Mouse (Mus musculus) limb, embryonic 15.5 days (tissue): ENCODE data around the gene Fam189a1. TPM values are rescaled to one million over a fixed set of nuclear protein-coding genes. Genes with fewer than 3 reads are reported as not detected.

Experiments used
- ATAC-seq: fragments of 200-750 bp; cut with Nextera tagmentation; 2 replicates; pipeline ENCODE4 v1.8.0; 2017; ENCODE audit warnings: low read depth, moderate TSS enrichment; ENCODE audit not compliant: insufficient number of reproducible peaks, low FRiP score, low TSS enrichment
- H3K27ac ChIP-seq: fragments of 300-500 bp; sonication (generic); 2 replicates; pipeline ENCODE4 v1.5.1; 2015; ENCODE audit warnings: moderate library complexity, mild to moderate bottlenecking, inconsistent platforms
- H3K27me3 ChIP-seq: fragments of 300-500 bp; sonication (generic); 2 replicates; pipeline ENCODE4 v1.6.1; 2015; ENCODE audit warnings: inconsistent platforms
- H3K36me3 ChIP-seq: fragments of 300-500 bp; sonication (generic); 2 replicates; pipeline ENCODE4 v1.6.1; 2015; ENCODE audit warnings: inconsistent platforms
- H3K4me1 ChIP-seq: fragments of 300-500 bp; sonication (generic); 2 replicates; pipeline ENCODE4 v1.6.1; 2015; ENCODE audit warnings: inconsistent platforms
- H3K4me2 ChIP-seq: fragments of 300-500 bp; sonication (generic); 2 replicates; pipeline ENCODE4 v1.6.1; 2015; ENCODE audit warnings: mild to moderate bottlenecking, inconsistent platforms
- H3K4me3 ChIP-seq: fragments of 300-500 bp; sonication (generic); 2 replicates; pipeline ENCODE4 v1.5.1; 2015; ENCODE audit warnings: mild to moderate bottlenecking, inconsistent platforms
- H3K9ac ChIP-seq: fragments of 300-500 bp; sonication (generic); 2 replicates; pipeline ENCODE4 v1.6.1; 2015; ENCODE audit warnings: inconsistent platforms
- H3K9me3 ChIP-seq: fragments of 300-500 bp; sonication (generic); 2 replicates; pipeline ENCODE4 v1.6.1; 2016; ENCODE audit warnings: inconsistent platforms
- WGBS: fragments of 180-500 bp; shearing (Covaris S2); methylation state at CpG from one replicate; pipeline ENCODE4 v1.1.7; 2015; 5-methylcytosine and 5-hydroxymethylcytosine counted together
- polyA plus RNA-seq: library from polyadenylated mRNA; unstranded; fragments of >200 nt; fragmentation: Nextera tagmentation; extraction: Ambion mirVana; gene quantifications from 2 replicates; pipeline ENCODE4 v1.2.1, GENCODE M21; 2015

Fam189a1 gene
- polyA plus RNA-seq, 1 experiment from 2014 or later: 4.9 TPM

DNA sequence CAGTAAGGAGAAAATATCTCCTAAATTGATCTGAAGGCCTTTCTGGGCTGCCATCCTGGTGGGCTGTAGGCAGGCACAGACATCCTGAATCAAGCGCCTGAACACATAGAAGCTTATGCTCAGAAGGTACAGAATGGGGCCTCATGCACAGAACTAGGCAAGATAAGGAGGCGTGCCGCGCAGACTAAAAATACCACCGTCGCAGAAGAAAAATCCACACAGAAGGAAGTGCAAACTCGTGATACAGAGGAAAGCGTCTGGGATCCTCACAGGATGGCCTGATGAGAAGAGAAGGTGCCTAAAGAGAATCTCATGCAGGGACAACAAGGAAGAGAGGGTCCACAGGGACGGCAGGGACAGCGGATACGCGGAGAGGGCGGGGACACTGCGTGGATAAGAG is 58.7 kb downstream of the Fam189a1 start:
- H3K9ac ChIP-seq: no peak overlapping the region
- H3K27ac ChIP-seq: no peak overlapping the region
- ATAC-seq: no peak
- no peaks in the 10 kb centered on the region for H3K27me3 ChIP-seq
- WGBS: 91% methylated on average over 14 of the region's 14 CpGs
- H3K9me3 ChIP-seq: no peaks in the 10 kb centered on the region
- no peaks in the 10 kb centered on the region for H3K36me3 ChIP-seq
- no peak overlapping the region for H3K4me3 ChIP-seq
- H3K4me2 ChIP-seq: no peak overlapping the region
- no peaks in the 10 kb centered on the region for H3K4me1 ChIP-seq

- Histone ChIP-seq H3K27me3 (no peaks in the 10 kb centered on the region), H3K9me3 (no peaks in the 10 kb centered on the region), H3K4me3 (no peak overlapping the region), H3K4me1 (no peaks in the 10 kb centered on the region), H3K4me2 (no peak overlapping the region), H3K27ac (no peak overlapping the region), H3K36me3 (no peaks in the 10 kb centered on the region), H3K9ac (no peak overlapping the region)
- 50% methylated on average over 5 of the region's 5 CpGs for WGBS
- peak; percentile 50; the same call in 1 of the 2 replicates for ATAC-seq
These were observed 60.7 kb downstream of the Fam189a1 start for GRCm38 (mm10) chr7:65095631-65096107.

DNA sequence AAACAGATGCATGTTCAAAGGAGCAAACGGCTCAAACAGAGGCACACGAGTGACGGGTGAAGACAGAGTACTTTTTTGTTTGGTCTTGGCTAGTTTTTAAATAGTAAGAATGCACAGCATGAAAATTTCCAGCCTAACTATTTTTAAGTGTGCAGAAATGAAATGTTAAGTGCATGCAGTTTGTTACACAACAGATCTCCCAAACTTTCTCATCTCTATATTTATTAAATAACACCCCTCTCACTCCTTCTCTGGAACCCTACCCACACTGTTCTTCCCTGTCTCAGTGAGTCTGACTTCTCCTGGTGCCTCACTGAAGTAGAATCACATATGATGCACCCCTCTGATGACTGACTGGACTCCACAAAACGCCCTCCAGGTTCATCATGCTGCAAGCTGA is 63.1 kb downstream of the Fam189a1 start:
- no peak for ATAC-seq
- Histone ChIP-seq H3K4me2 (no peak overlapping the region), H3K9me3 (no peaks in the 10 kb centered on the region), H3K27ac (no peak overlapping the region), H3K9ac (no peak overlapping the region), H3K4me1 (no peaks in the 10 kb centered on the region), H3K36me3 (no peaks in the 10 kb centered on the region), H3K27me3 (no peaks in the 10 kb centered on the region), H3K4me3 (no peak overlapping the region)
- 62% methylated on average over 4 of the region's 4 CpGs for WGBS

DNA sequence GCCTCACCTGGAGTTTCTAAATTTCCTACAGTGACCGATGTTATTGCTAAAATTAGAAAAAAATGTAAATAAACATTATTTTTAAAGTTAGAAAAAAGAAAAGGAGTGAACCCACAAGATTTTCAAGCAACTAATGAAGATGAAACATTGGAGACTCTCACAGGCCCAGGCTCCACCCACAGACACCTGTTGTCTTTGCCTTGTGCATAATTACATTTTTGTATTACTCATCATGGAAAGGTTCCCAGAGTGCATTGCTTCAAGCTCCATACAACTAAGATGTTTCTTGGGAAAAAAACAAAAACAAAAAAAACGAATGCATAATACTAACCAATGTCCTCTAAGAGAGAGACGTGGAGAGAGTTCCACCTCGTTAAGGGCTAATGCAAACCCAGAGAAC is 64.9 kb downstream of the Fam189a1 start:
- H3K9ac ChIP-seq: no peak overlapping the region
- H3K27ac ChIP-seq: no peak overlapping the region
- WGBS: 81% methylated on average over 4 of the region's 4 CpGs
- no peak overlapping the region for H3K4me2 ChIP-seq
- H3K36me3 ChIP-seq: no peaks in the 10 kb centered on the region
- no peaks in the 10 kb centered on the region for H3K4me1 ChIP-seq
- no peak for ATAC-seq
- H3K27me3 ChIP-seq: no peaks in the 10 kb centered on the region
- H3K9me3 ChIP-seq: no peaks in the 10 kb centered on the region
- H3K4me3 ChIP-seq: no peak overlapping the region

- peaks cover 7% of the 10 kb centered on the region; the same call in 1 of the 2 replicates for H3K4me1 ChIP-seq
- ATAC-seq: no peak
- WGBS: 63% methylated on average over 6 of the region's 6 CpGs
- no peak overlapping the region for H3K4me3 ChIP-seq
- no peak overlapping the region for H3K27ac ChIP-seq
- H3K4me2 ChIP-seq: no peak overlapping the region
- H3K9ac ChIP-seq: no peak overlapping the region
- H3K27me3 ChIP-seq: no peaks in the 10 kb centered on the region
- H3K36me3 ChIP-seq: no peaks in the 10 kb centered on the region
- H3K9me3 ChIP-seq: no peaks in the 10 kb centered on the region
These were observed 70.4 kb downstream of the Fam189a1 start for GRCm38 (mm10) chr7:65085972-65086371.

GRCm38 (mm10) chr7:65082778-65083091 is 73.6 kb downstream of the Fam189a1 start:
- no peak overlapping the region for H3K27ac ChIP-seq
- peaks cover 10% of the 10 kb centered on the region; the same call in 1 of the 2 replicates for H3K4me1 ChIP-seq
- ATAC-seq: no peak
- H3K27me3 ChIP-seq: no peaks in the 10 kb centered on the region
- no peak overlapping the region for H3K4me3 ChIP-seq
- H3K4me2 ChIP-seq: no peak overlapping the region
- no peaks in the 10 kb centered on the region for H3K9me3 ChIP-seq
- WGBS: 25% methylated on average over 3 of the region's 3 CpGs
- H3K36me3 ChIP-seq: no peaks in the 10 kb centered on the region
- H3K9ac ChIP-seq: no peak overlapping the region

- no peaks in the 10 kb centered on the region for H3K9me3 ChIP-seq
- no peak overlapping the region for H3K9ac ChIP-seq
- H3K36me3 ChIP-seq: no peaks in the 10 kb centered on the region
- no peak overlapping the region for H3K4me3 ChIP-seq
- peaks cover 10% of the 10 kb centered on the region; the same call in 1 of the 2 replicates for H3K4me1 ChIP-seq
- no peak overlapping the region for H3K27ac ChIP-seq
- ATAC-seq: no peak
- H3K27me3 ChIP-seq: no peaks in the 10 kb centered on the region
- 30% methylated on average over 6 of the region's 6 CpGs for WGBS
- no peak overlapping the region for H3K4me2 ChIP-seq
These were observed 74.2 kb downstream of the Fam189a1 start for GRCm38 (mm10) chr7:65081979-65082777.

- WGBS: 61% methylated on average over 4 of the region's 4 CpGs
These were observed 80.2 kb downstream of the Fam189a1 start for GRCm38 (mm10) chr7:65076134-65076533.

DNA sequence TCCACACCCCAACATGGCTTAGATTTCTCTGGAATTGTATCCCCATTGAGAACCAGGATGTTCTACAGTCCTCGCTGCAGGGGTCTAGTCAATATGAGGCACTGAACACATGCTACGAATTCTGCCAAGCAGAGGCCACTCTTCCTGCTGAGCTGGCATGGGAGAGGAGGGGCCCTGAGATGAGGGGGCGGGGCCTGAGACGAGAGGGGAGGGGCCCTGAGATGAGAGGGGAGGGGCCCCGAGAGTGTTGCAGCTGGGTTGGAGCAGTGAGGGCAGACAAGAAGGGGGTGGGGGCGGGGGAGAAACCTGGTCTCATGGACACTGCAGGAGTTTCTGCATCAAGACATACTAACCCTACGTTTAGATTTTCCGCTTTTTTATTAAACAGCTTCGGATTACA is 82.2 kb downstream of the Fam189a1 start:
- no peak for ATAC-seq
- Histone ChIP-seq H3K27ac (no peak overlapping the region), H3K36me3 (no peaks in the 10 kb centered on the region), H3K27me3 (no peaks in the 10 kb centered on the region), H3K9me3 (no peaks in the 10 kb centered on the region), H3K4me3 (no peak overlapping the region), H3K4me2 (no peak overlapping the region), H3K9ac (no peak overlapping the region), H3K4me1 (0 out of 2 replicates have a peak, but pooled peaks cover 4% of the 10 kb centered on the region)
- 44% methylated on average over 9 of the region's 9 CpGs for WGBS

More at GRCm38 (mm10) chr7:65076134-65076533, 80.2 kb downstream of the Fam189a1 start:
- no peaks in the 10 kb centered on the region for H3K36me3 ChIP-seq
- 0 out of 2 replicates have a peak, but pooled peaks cover 7% of the 10 kb centered on the region for H3K4me1 ChIP-seq
- no peak overlapping the region for H3K27ac ChIP-seq
- H3K9ac ChIP-seq: no peak overlapping the region
- no peak overlapping the region for H3K4me3 ChIP-seq
- no peak for ATAC-seq
- no peak overlapping the region for H3K4me2 ChIP-seq
- no peaks in the 10 kb centered on the region for H3K9me3 ChIP-seq
- no peaks in the 10 kb centered on the region for H3K27me3 ChIP-seq

- Histone ChIP-seq H3K4me1 (0 out of 2 replicates have a peak, but pooled peaks cover 4% of the 10 kb centered on the region), H3K4me3 (no peak overlapping the region), H3K27ac (no peak overlapping the region), H3K36me3 (no peaks in the 10 kb centered on the region), H3K9me3 (no peaks in the 10 kb centered on the region), H3K4me2 (no peak overlapping the region), H3K27me3 (no peaks in the 10 kb centered on the region), H3K9ac (no peak overlapping the region)
- ATAC-seq: no peak
- 36% methylated on average over 6 of the region's 6 CpGs for WGBS
These were observed 82.8 kb downstream of the Fam189a1 start for GRCm38 (mm10) chr7:65073555-65073954.

DNA sequence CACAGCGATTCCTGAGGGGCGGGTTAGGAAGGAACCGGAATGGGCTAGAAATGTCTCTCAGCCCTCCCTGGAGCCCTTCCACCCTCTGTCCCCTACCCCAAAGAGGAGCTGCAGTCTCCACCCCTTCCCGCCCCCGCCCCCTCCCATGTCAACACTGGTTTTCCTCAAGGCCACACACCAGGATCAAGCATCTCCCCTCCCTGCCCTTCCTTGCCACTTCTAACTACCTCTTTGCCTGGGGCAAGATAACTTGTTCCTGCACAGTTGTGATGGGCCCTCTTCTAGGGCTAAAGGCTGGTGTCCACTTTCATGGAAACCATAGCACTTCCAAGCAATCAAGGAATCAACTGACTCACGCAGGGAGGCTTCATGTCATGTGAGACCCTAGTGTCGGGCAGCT is 90.2 kb downstream of the Fam189a1 start:
- Histone ChIP-seq H3K27ac (no peak overlapping the region), H3K9ac (no peak overlapping the region), H3K4me2 (no peak overlapping the region), H3K27me3 (no peaks in the 10 kb centered on the region), H3K4me3 (no peak overlapping the region), H3K36me3 (no peaks in the 10 kb centered on the region), H3K9me3 (no peaks in the 10 kb centered on the region), H3K4me1 (no peaks in the 10 kb centered on the region)
- ATAC-seq: no peak
- 80% methylated on average over 7 of the region's 7 CpGs for WGBS

- Histone ChIP-seq H3K27me3 (no peaks in the 10 kb centered on the region), H3K9ac (no peak overlapping the region), H3K36me3 (no peaks in the 10 kb centered on the region), H3K9me3 (no peaks in the 10 kb centered on the region), H3K27ac (no peak overlapping the region), H3K4me1 (no peaks in the 10 kb centered on the region; the same call in 1 of the 2 replicates), H3K4me3 (no peak overlapping the region), H3K4me2 (no peak overlapping the region)
- WGBS: 78% methylated on average over 7 of the region's 7 CpGs
- ATAC-seq: no peak
These were observed 90.9 kb downstream of the Fam189a1 start for GRCm38 (mm10) chr7:65065457-65065856.
